28 mouse cellular contexts compared by ENCODE assay signal in genomic region chr17:75705357-75705756, GRCm38 (mm10).
"Had no signal": no experiment of that assay in that cellular context is flagged by ENCODE, and none has a peak within 500 bp of the region (broad histone marks: within the 10 kb centered on the region; RNA-seq: fewer than 3 reads in every experiment).

No protein-coding gene starts in this region.

- H3K4me2 ChIP-seq: embryonic facial prominence, embryonic 12.5 days; embryonic facial prominence, embryonic 13.5 days; embryonic facial prominence, embryonic 15.5 days; forebrain, embryonic 12.5 days; forebrain, embryonic 13.5 days; forebrain, embryonic 15.5 days had no signal

- H3K4me3 ChIP-seq: embryonic facial prominence, embryonic 10.5 days; embryonic facial prominence, embryonic 12.5 days; embryonic facial prominence, embryonic 13.5 days; embryonic facial prominence, embryonic 15.5 days; erythroblast, embryonic 14.5 days; forebrain, embryonic 10.5 days; forebrain, embryonic 12.5 days; forebrain, embryonic 13.5 days; forebrain, embryonic 15.5 days; gastrocnemius, adult 2 months had no signal

- H3K36me3 ChIP-seq: embryonic facial prominence, embryonic 10.5 days; embryonic facial prominence, embryonic 12.5 days; embryonic facial prominence, embryonic 13.5 days; embryonic facial prominence, embryonic 15.5 days; forebrain, embryonic 10.5 days; forebrain, embryonic 12.5 days; forebrain, embryonic 15.5 days had no signal

- H3K9ac ChIP-seq: embryonic facial prominence, embryonic 12.5 days; embryonic facial prominence, embryonic 13.5 days; embryonic facial prominence, embryonic 15.5 days; forebrain, embryonic 12.5 days; forebrain, embryonic 13.5 days; forebrain, embryonic 15.5 days; forebrain, postnatal 0 days had no signal

- H3K4me1 ChIP-seq: embryonic facial prominence, embryonic 10.5 days; embryonic facial prominence, embryonic 12.5 days; embryonic facial prominence, embryonic 13.5 days; embryonic facial prominence, embryonic 15.5 days; forebrain, embryonic 10.5 days; forebrain, embryonic 12.5 days; forebrain, embryonic 13.5 days; forebrain, embryonic 15.5 days had no signal

- ATAC-seq: forebrain, embryonic 13.5 days; forebrain, embryonic 14.5 days; forebrain, embryonic 15.5 days; forebrain, embryonic 16.5 days; forebrain, postnatal 0 days had no signal

- H3K27me3 ChIP-seq: embryonic facial prominence, embryonic 12.5 days; embryonic facial prominence, embryonic 13.5 days; embryonic facial prominence, embryonic 15.5 days; forebrain, embryonic 12.5 days; forebrain, embryonic 13.5 days; forebrain, embryonic 15.5 days had no signal

- DNase-seq: cerebellum, adult 18-20 months; cerebellum, adult 2 months; cerebellum, adult 8-10 months; cerebellum, adult 9-10 months; cerebellum, adult 9-11 months; cerebellum, postnatal 10 days; cerebellum, postnatal 14 days; cerebellum, postnatal 25 days; cerebellum, postnatal 36 days; embryo, embryonic 11 days; forebrain, postnatal 0 days; gastrocnemius, adult 2 months; gastrocnemius, postnatal 10 days; gastrocnemius, postnatal 14 days; gastrocnemius, postnatal 25 days; gastrocnemius, postnatal 36 days; heart, adult 11 months had no signal

- H3K9me3 ChIP-seq: embryonic facial prominence, embryonic 10.5 days; embryonic facial prominence, embryonic 12.5 days; embryonic facial prominence, embryonic 13.5 days; embryonic facial prominence, embryonic 15.5 days; forebrain, embryonic 10.5 days; forebrain, embryonic 12.5 days; forebrain, embryonic 13.5 days; forebrain, embryonic 15.5 days had no signal

- H3K27ac ChIP-seq: embryonic facial prominence, embryonic 10.5 days; embryonic facial prominence, embryonic 12.5 days; embryonic facial prominence, embryonic 13.5 days; embryonic facial prominence, embryonic 15.5 days; forebrain, embryonic 10.5 days; forebrain, embryonic 12.5 days; forebrain, embryonic 13.5 days; forebrain, embryonic 15.5 days; gastrocnemius, adult 2 months had no signal
